Mouse (Mus musculus): ENCODE results near the gene Gast.

GRCm38 (mm10) chr11:100385016-100385415, 50.8 kb downstream of the Gast start:
- TF ChIP-seq EP300 (IDR thresholded peaks at IDR 0.05; ENCODE audit: low read depth) = no peak
- TF ChIP-seq CTCF (IDR thresholded peaks at IDR 0.05; ENCODE audit: low read depth) = no peak
